Mouse (Mus musculus) left cerebral cortex, postnatal 4 days (tissue): ENCODE measurements at regions not wholly inside any gene's neighbourhood (a gene's known extent, or its start where the extent isn't known, plus 50 kb on each side); places are given as distances from the start of the nearest gene placed in this dataset. TPM values are rescaled to one million over a fixed set of nuclear protein-coding genes. Genes with fewer than 3 reads are reported as not detected.

Experiments used
- DNase-seq: peaks from one replicate; pipeline ENCODE4 v3.0.0-alpha.2; 2022
- intact Hi-C: fragments of 180-260 bp; cut with DNase I; formaldehyde crosslinking; loops from one replicate; pipeline ENCODE4 v1.15.1; 2025
- microRNA-seq: library from miRNA; unstranded; fragments of <30 nt; microRNA quantifications from one replicate; pipeline ENCODE4 v1.2.0, GENCODE M21; 2022

- intact Hi-C loops, result no loop called here
- no peak for DNase-seq
Measured at GRCm38 (mm10) chr2:180389486-180389885, 55.0 kb upstream of the Gata5 start.

- intact Hi-C loops, result no loop called here
- no peak for DNase-seq
Measured at GRCm38 (mm10) chr2:180389013-180389412, 54.5 kb upstream of the Gata5 start.

GRCm38 (mm10) chr2:180388122-180388521, 53.6 kb upstream of the Gata5 start:
- DNase-seq, result no peak
- intact Hi-C loops, result no loop called here

GRCm38 (mm10) chr2:180387305-180387704, 52.8 kb upstream of the Gata5 start:
- intact Hi-C loops, result no loop called here
- no peak for DNase-seq

GRCm38 (mm10) chr2:180385967-180386688, 51.6 kb upstream of the Gata5 start:
- intact Hi-C loops, result no loop called here

GRCm38 (mm10) chr2:180385231-180385895, 50.9 kb upstream of the Gata5 start:
- intact Hi-C loops, result no loop called here
- no peak for DNase-seq

More at GRCm38 (mm10) chr2:180385967-180386688, 51.6 kb upstream of the Gata5 start:
- DNase-seq, result no peak

Small RNA genes lying in the stretch of these regions (microRNA-seq; reads per million reads assigned to microRNA genes)
- not detected for gene Mir133a-2
- not detected for gene Mir1a-1
